Mouse (Mus musculus): Measurements from ENCODE around the gene Zfp13.
"Not testable (repeated sequence)": the region's sequence is repeated elsewhere in the genome, so short reads cannot be mapped to it uniquely, and the experiment has no call there.

DNA sequence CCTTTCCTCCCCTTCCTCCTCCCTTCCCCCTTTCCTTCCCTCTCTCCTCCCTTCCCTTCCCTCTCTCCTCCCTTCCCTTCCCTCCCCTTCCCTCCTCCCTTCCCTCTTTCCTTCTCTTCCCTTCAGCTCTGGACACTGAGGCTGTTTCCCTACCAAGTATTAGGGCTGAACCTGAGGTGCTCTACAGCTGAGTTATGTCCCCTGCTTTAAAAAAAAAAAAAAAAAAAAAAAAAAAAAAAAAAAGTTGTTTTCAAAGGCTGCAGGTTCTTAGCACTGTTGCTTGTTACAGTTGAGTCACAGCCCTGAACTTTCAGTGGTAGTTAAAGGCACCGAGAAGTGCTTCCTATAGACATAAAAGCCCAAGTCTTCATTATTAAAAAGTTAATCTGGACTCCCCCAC lies 67.9 kb downstream of the Zfp13 start:
- not testable (repeated sequence) for TF ChIP-seq CTCF (conservative IDR thresholded peaks at IDR 0.05; ENCODE audit: low read length); NANOG (IDR thresholded peaks at IDR 0.05; ENCODE audit: borderline replicate concordance, low read length); POU5F1 (IDR thresholded peaks at IDR 0.05; ENCODE audit: borderline replicate concordance, low read length)
